8 mouse cellular contexts compared by ENCODE assay signal in genomic region chr11:94882687-94883383, GRCm38 (mm10). TPM values are rescaled to one million over a fixed set of nuclear protein-coding genes. Genes with fewer than 3 reads are reported as not detected.
DNase-seq lines count a peak whose midpoint lies in the region; ATAC-seq lines count a peak whose summit lies in the region.

No protein-coding gene starts in this region.

- peaks cover 45% of the 10 kb centered on the region for H3K4me1 ChIP-seq in heart, embryonic 10.5 days
- peaks cover 23% of the 10 kb centered on the region for H3K4me1 ChIP-seq in embryonic facial prominence, embryonic 14.5 days (ENCODE audit: control insufficient read depth, insufficient read depth, low read length)
- peaks cover 26% of the 10 kb centered on the region for H3K4me1 ChIP-seq in hindbrain, embryonic 13.5 days (replicated peaks)
- peaks cover 20% of the 10 kb centered on the region for H3K4me1 ChIP-seq in neural tube, embryonic 11.5 days (ENCODE audit: control insufficient read depth, insufficient read depth, low read length)

- 2% methylated on average over 19 of the region's 19 CpGs for WGBS in heart, embryonic 10.5 days
- 0% methylated on average over 13 of the region's 19 CpGs for WGBS in embryonic facial prominence, embryonic 14.5 days
- 2% methylated on average over 18 of the region's 19 CpGs for WGBS in hindbrain, embryonic 13.5 days
- 3% methylated on average over 18 of the region's 19 CpGs for WGBS in neural tube, embryonic 11.5 days

- ATAC-seq in embryonic facial prominence, embryonic 14.5 days (ENCODE audit: low read depth), result peak; percentile 87
- no peak for ATAC-seq in hindbrain, embryonic 13.5 days (ENCODE audit: low FRiP score)
- no peak for ATAC-seq in neural tube, embryonic 11.5 days (ENCODE audit: insufficient read depth, low FRiP score, low TSS enrichment)

- peaks cover 48% of the 10 kb centered on the region for H3K27me3 ChIP-seq in heart, embryonic 10.5 days (ENCODE audit: insufficient read depth, poor library complexity, severe bottlenecking)
- no peaks in the 10 kb centered on the region for H3K27me3 ChIP-seq in embryonic facial prominence, embryonic 14.5 days (replicated peaks; ENCODE audit: control insufficient read depth, insufficient read depth, low read length)
- peaks cover 64% of the 10 kb centered on the region for H3K27me3 ChIP-seq in hindbrain, embryonic 13.5 days
- H3K27me3 ChIP-seq in neural tube, embryonic 11.5 days (ENCODE audit: control insufficient read depth, insufficient read depth, low read length), result peaks cover 10% of the 10 kb centered on the region

- peak; percentile 86 for DNase-seq in heart, embryonic 10.5 days (ENCODE audit: low spot score)
- no peak for DNase-seq in heart, adult 8-10 months (ENCODE audit: low spot score)
- DNase-seq in embryonic facial prominence, embryonic 14.5 days (ENCODE audit: low spot score), result peak; percentile 95
- DNase-seq in neural tube, embryonic 11.5 days (ENCODE audit: low spot score), result peak; percentile 52
- no peak for DNase-seq in layer of hippocampus, adult 8-10 months (ENCODE audit: low spot score in 2 of 2)
- no peak for DNase-seq in cerebellum, postnatal 14 days
- DNase-seq in cerebellum, adult 9-10 months, result no peak

- H3K4me2 ChIP-seq in embryonic facial prominence, embryonic 14.5 days (ENCODE audit: low read depth, low read length), result peak overlapping the region; percentile 38
- peak overlapping the region; percentile 42 for H3K4me2 ChIP-seq in hindbrain, embryonic 13.5 days
- H3K4me2 ChIP-seq in neural tube, embryonic 11.5 days (ENCODE audit: low read depth), result peak overlapping the region; percentile 35

- peak overlapping the region; percentile 46 for H3K4me3 ChIP-seq in heart, embryonic 10.5 days
- H3K4me3 ChIP-seq in embryonic facial prominence, embryonic 14.5 days (ENCODE audit: low read depth, low read length), result peak overlapping the region; percentile 1; the same call in 1 of the 2 replicates
- H3K4me3 ChIP-seq in hindbrain, embryonic 13.5 days, result no peak overlapping the region
- H3K4me3 ChIP-seq in neural tube, embryonic 11.5 days (ENCODE audit: low read depth, low read length), result no peak overlapping the region

- H3K36me3 ChIP-seq in heart, embryonic 10.5 days, result no peaks in the 10 kb centered on the region
- H3K36me3 ChIP-seq in embryonic facial prominence, embryonic 14.5 days (ENCODE audit: control insufficient read depth, insufficient read depth, low read length), result no peaks in the 10 kb centered on the region
- H3K36me3 ChIP-seq in hindbrain, embryonic 13.5 days, result no peaks in the 10 kb centered on the region
- no peaks in the 10 kb centered on the region for H3K36me3 ChIP-seq in neural tube, embryonic 11.5 days (ENCODE audit: control insufficient read depth, insufficient read depth, low read length)

- H3K9me3 ChIP-seq in heart, embryonic 10.5 days, result no peaks in the 10 kb centered on the region
- H3K9me3 ChIP-seq in embryonic facial prominence, embryonic 14.5 days (ENCODE audit: control insufficient read depth, low read length), result no peaks in the 10 kb centered on the region
- H3K9me3 ChIP-seq in hindbrain, embryonic 13.5 days, result no peaks in the 10 kb centered on the region
- H3K9me3 ChIP-seq in neural tube, embryonic 11.5 days (ENCODE audit: control insufficient read depth, low read length), result no peaks in the 10 kb centered on the region

- peak overlapping the region; percentile 89 for H3K27ac ChIP-seq in heart, embryonic 10.5 days
- peak overlapping the region; percentile 99 for H3K27ac ChIP-seq in embryonic facial prominence, embryonic 14.5 days (replicated peaks; ENCODE audit: low read depth, low read length)
- no peak overlapping the region for H3K27ac ChIP-seq in hindbrain, embryonic 13.5 days
- peak overlapping the region; percentile 84 for H3K27ac ChIP-seq in neural tube, embryonic 11.5 days (ENCODE audit: low read depth, low read length)

- peak overlapping the region; percentile 45 for H3K9ac ChIP-seq in embryonic facial prominence, embryonic 14.5 days (ENCODE audit: low read depth, low read length)
- peak overlapping the region; percentile 59 for H3K9ac ChIP-seq in hindbrain, embryonic 13.5 days
- peak overlapping the region; percentile 23; the same call in 1 of the 2 replicates for H3K9ac ChIP-seq in neural tube, embryonic 11.5 days (ENCODE audit: low read length)

RNA-seq across cellular contexts. Expression of gene Col1a1, which starts 53.2 kb away (rescaled TPM):
- 146 and 311 TPM in 2 replicates for polyA plus RNA-seq in heart, embryonic 10.5 days (2016; fragmentation: Nextera tagmentation; extraction: Ambion mirVana)
- 10 to 100 TPM; 23.3 to 50.4 (median 39.8) TPM for total RNA-seq in heart, adult 8-10 months (2022)
- 3,653 and 4,731 TPM in 2 replicates for polyA plus RNA-seq in embryonic facial prominence, embryonic 14.5 days (2014; fragmentation: Nextera tagmentation; extraction: Ambion mirVana)
- 128 and 217 TPM in 2 replicates for polyA plus RNA-seq in hindbrain, embryonic 13.5 days (2015; fragmentation: Nextera tagmentation; extraction: Ambion mirVana)
- 111 and 128 TPM in 2 replicates for polyA plus RNA-seq in neural tube, embryonic 11.5 days (2014; fragmentation: Nextera tagmentation; extraction: Ambion mirVana)
- total RNA-seq in layer of hippocampus, adult 8-10 months (2022), result 1 to 10 TPM; 6.6 to 7.8 (median 7.3) TPM

Comparison
In these comparisons a context has a peak if more than half of its experiments do, and no peak if none do; other contexts are left out.
1. DNase-seq: peak in heart, embryonic 10.5 days (single experiment), embryonic facial prominence, embryonic 14.5 days (single experiment) and neural tube, embryonic 11.5 days (single experiment); none in heart, adult 8-10 months (single experiment), layer of hippocampus, adult 8-10 months (0 of 2), cerebellum, postnatal 14 days (0 of 2) and cerebellum, adult 9-10 months (single experiment).
2. H3K4me3 ChIP-seq: peak in heart, embryonic 10.5 days (single experiment) and embryonic facial prominence, embryonic 14.5 days (single experiment); none in hindbrain, embryonic 13.5 days (single experiment) and neural tube, embryonic 11.5 days (single experiment).
3. RNA of gene Col1a1, which starts 53.2 kb away (polyA plus RNA-seq): 3,653 to 4,731 TPM in embryonic facial prominence, embryonic 14.5 days; 146 to 311 TPM in heart, embryonic 10.5 days, 128 to 217 TPM in hindbrain, embryonic 13.5 days and 111 to 128 TPM in neural tube, embryonic 11.5 days; every median in the first group is over 10 times any median in the second.
4. Peak in every context shown above with its lines, with median percentiles within 50 percentile points of each other: H3K4me2 ChIP-seq and H3K9ac ChIP-seq.